Mouse (Mus musculus) spleen, adult 2 months (tissue): Measurements from ENCODE around the gene P4ha2. TPM values are rescaled to one million over a fixed set of nuclear protein-coding genes. Genes with fewer than 3 reads are reported as not detected.

Experiments used
- DNase-seq, 2 experiments: peaks; one replicate each; pipeline versions ENCODE4 v3.0.0 to v3.0.0-alpha.2; 2012 to 2021; ENCODE audit warnings: low spot score in 2 of 2, low read depth in 1 of 2
- H3K27ac ChIP-seq: fragments of 200-500 bp; 2 replicates; pipeline ENCODE4 v1.5.1; 2012; ENCODE audit warnings: low read length, inconsistent platforms; ENCODE audit not compliant: insufficient read depth
- H3K27me3 ChIP-seq: fragments of 200-500 bp; 2 replicates; pipeline ENCODE4 v1.6.1; 2012; ENCODE audit warnings: mild to moderate bottlenecking, moderate library complexity, low read length, inconsistent platforms; ENCODE audit not compliant: control insufficient read depth, insufficient read depth
- H3K36me3 ChIP-seq: fragments of 200-500 bp; 2 replicates; pipeline ENCODE4 v1.6.1; 2012; ENCODE audit warnings: mild to moderate bottlenecking, low read length, inconsistent platforms; ENCODE audit not compliant: control insufficient read depth, insufficient read depth
- H3K4me1 ChIP-seq: fragments of 200-500 bp; 2 replicates; pipeline ENCODE4 v1.6.1; 2011; ENCODE audit warnings: inconsistent platforms; ENCODE audit not compliant: control insufficient read depth, insufficient read depth, insufficient read length
- H3K4me3 ChIP-seq: fragments of 200-500 bp; 2 replicates; pipeline ENCODE4 v1.5.1; 2011; ENCODE audit warnings: mild to moderate bottlenecking, inconsistent platforms; ENCODE audit not compliant: insufficient read depth, insufficient read length; ENCODE audit errors: extremely low read depth
- CTCF ChIP-seq: fragments of 200-500 bp; IDR thresholded peaks from 2 replicates; pipeline ENCODE4 v1.5.1; 2011; ENCODE audit warnings: mild to moderate bottlenecking, inconsistent platforms; ENCODE audit not compliant: insufficient read depth, insufficient read length, insufficient replicate concordance; ENCODE audit errors: extremely low read depth
- POLR2A ChIP-seq: fragments of 200-500 bp; IDR thresholded peaks from 2 replicates; pipeline ENCODE4 v1.6.1; 2011; ENCODE audit warnings: low read depth, low read length, inconsistent platforms
- WGBS: fragments of 180-500 bp; shearing (Covaris S2); methylation state at CpG from one replicate; pipeline ENCODE4 v1.1.7; 2018; 5-methylcytosine and 5-hydroxymethylcytosine counted together
- polyA plus RNA-seq: library from polyadenylated mRNA; depleted of rRNA; stranded (reverse); fragments of >200 nt; gene quantifications from 2 replicates; pipeline ENCODE4 v1.2.3, GENCODE M21; 2012

Gene P4ha2
- polyA plus RNA-seq, 1 experiment, result 2.8 TPM

GRCm38 (mm10) chr11:54068520-54069371 lies 31.1 kb upstream of the P4ha2 start, which contains the start of gene Pdlim4:
TSS of gene Pdlim4 (minus strand) at chr11:54069014.
- TF ChIP-seq CTCF, result no peak
- no peak for TF ChIP-seq POLR2A
- peaks cover 5% of the 10 kb centered on the region; the same call in 1 of the 2 replicates for H3K4me1 ChIP-seq
- DNase-seq, result no peak
- no peaks in the 10 kb centered on the region for H3K36me3 ChIP-seq
- peak within 1 kb of the TSS; percentile 79 for H3K27ac ChIP-seq
- H3K27me3 ChIP-seq, result peaks cover 5% of the 10 kb centered on the region
- H3K4me3 ChIP-seq, result peak within 1 kb of the TSS; percentile 47
- 2% methylated on average over 60 of the region's 61 CpGs for WGBS

GRCm38 (mm10) chr11:54071726-54072445 lies 28.0 kb upstream of the P4ha2 start:
- WGBS, result 81% methylated on average over 5 of the region's 5 CpGs
- H3K27ac ChIP-seq, result no peak overlapping the region; the same call in 1 of the 2 replicates

GRCm38 (mm10) chr11:54073291-54073690 lies 26.6 kb upstream of the P4ha2 start:
- Histone ChIP-seq H3K27ac (no peak overlapping the region), H3K4me3 (no peak overlapping the region), H3K36me3 (no peaks in the 10 kb centered on the region), H3K4me1 (peaks cover 3% of the 10 kb centered on the region; the same call in 1 of the 2 replicates), H3K27me3 (peaks cover 5% of the 10 kb centered on the region)
- DNase-seq, result no peak
- 67% methylated on average over 4 of the region's 4 CpGs for WGBS
- no peak for TF ChIP-seq CTCF
- no peak for TF ChIP-seq POLR2A

More at GRCm38 (mm10) chr11:54071726-54072445, 28.0 kb upstream of the P4ha2 start:
- Histone ChIP-seq H3K4me1 (peaks cover 3% of the 10 kb centered on the region; the same call in 1 of the 2 replicates), H3K36me3 (no peaks in the 10 kb centered on the region), H3K4me3 (no peak overlapping the region), H3K27me3 (peaks cover 5% of the 10 kb centered on the region)
- TF ChIP-seq POLR2A (no peak), CTCF (no peak)
- DNase-seq, result no peak

GRCm38 (mm10) chr11:54075353-54075752 lies 24.5 kb upstream of the P4ha2 start:
- no peak for TF ChIP-seq CTCF
- 89% methylated on average over 6 of the region's 6 CpGs for WGBS
- H3K27ac ChIP-seq, result no peak overlapping the region
- no peaks in the 10 kb centered on the region for H3K36me3 ChIP-seq
- H3K4me1 ChIP-seq, result no peaks in the 10 kb centered on the region
- H3K4me3 ChIP-seq, result no peak overlapping the region
- H3K27me3 ChIP-seq, result 0 out of 2 replicates have a peak, but pooled peaks cover 2% of the 10 kb centered on the region
- DNase-seq, result no peak

- Histone ChIP-seq H3K4me1 (no peaks in the 10 kb centered on the region), H3K4me3 (no peak overlapping the region), H3K36me3 (no peaks in the 10 kb centered on the region), H3K27ac (no peak overlapping the region), H3K27me3 (no peaks in the 10 kb centered on the region)
- no peak for TF ChIP-seq CTCF
- TF ChIP-seq POLR2A, result no peak
- no peak for DNase-seq
- 98% methylated on average over 1 of the region's 1 CpGs for whole genome bisulfite sequencing
Measured at GRCm38 (mm10) chr11:54076101-54076500, 23.8 kb upstream of the P4ha2 start.

GRCm38 (mm10) chr11:54080435-54080834 lies 19.5 kb upstream of the P4ha2 start:
- TF ChIP-seq POLR2A (no peak), CTCF (no peak)
- WGBS, result 59% methylated on average over 7 of the region's 7 CpGs
- Histone ChIP-seq H3K4me1 (no peaks in the 10 kb centered on the region), H3K27ac (no peak overlapping the region), H3K4me3 (no peak overlapping the region), H3K36me3 (no peaks in the 10 kb centered on the region), H3K27me3 (no peaks in the 10 kb centered on the region)
- DNase-seq, result no peak
